Mouse (Mus musculus): ENCODE results near the gene Krba1. TPM values are rescaled to one million over a fixed set of nuclear protein-coding genes. Genes with fewer than 3 reads are reported as not detected.

Gene Krba1
- total and polyA plus RNA-seq, 3 experiments = 4.8 to 8.7 TPM; not detected in 1

GRCm38 (mm10) chr6:48409726-48410343, 14.4 kb downstream of the Krba1 start:
- Histone ChIP-seq H3K36me3 (ENCODE audit: control insufficient read depth in 1 of 2, insufficient read depth in 2 of 2, low read length in 2 of 2) (no peaks in the 10 kb centered on the region), H3K27me3 (ENCODE audit: control insufficient read depth in 1 of 2, insufficient read depth in 2 of 2, low read length in 2 of 2) (no peaks in the 10 kb centered on the region), H3K4me3 (ENCODE audit: control insufficient read depth in 1 of 2, insufficient read depth in 1 of 2, low read depth in 2 of 2, low read length in 2 of 2) (no peak overlapping the region), H3K9me3 (replicated peaks; ENCODE audit: insufficient read depth, low read length) (no peaks in the 10 kb centered on the region), H3K27ac (ENCODE audit: control insufficient read depth, low read depth, low read length) (no peak overlapping the region), H3K79me2 (ENCODE audit: control insufficient read depth, insufficient read depth, low read length, poor library complexity) (no peaks in the 10 kb centered on the region), H3K9ac (ENCODE audit: control insufficient read depth, low read depth, low read length, poor library complexity, severe bottlenecking) (no peak overlapping the region), H3K4me1 (ENCODE audit: control insufficient read depth in 1 of 2, insufficient read depth in 2 of 2, low read length in 2 of 2) (no peaks in the 10 kb centered on the region; a peak in 1 of 4 replicates)
- DNase-seq (ENCODE audit: low read depth, low spot score) = no peak
- no peak for TF ChIP-seq USF1 (IDR thresholded peaks at IDR 0.05; ENCODE audit: low read depth, low read length)
- no peak for TF ChIP-seq CHD2 (IDR thresholded peaks at IDR 0.05; ENCODE audit: low read length)
- no peak for TF ChIP-seq SMC3 (IDR thresholded peaks at IDR 0.05; ENCODE audit: low read depth, low read length)
- TF ChIP-seq POLR2AphosphoS5 (IDR thresholded peaks at IDR 0.05; ENCODE audit: borderline replicate concordance, low read depth, low read length) = no peak
- no peak for TF ChIP-seq MAX (IDR thresholded peaks at IDR 0.05; ENCODE audit: low read length)

- no peak overlapping the region for H3K9ac ChIP-seq (ENCODE audit: control insufficient read depth, low read depth, low read length, poor library complexity, severe bottlenecking)
- TF ChIP-seq HCFC1 (IDR thresholded peaks at IDR 0.05; ENCODE audit: low read depth, low read length) = no peak
- no peak for TF ChIP-seq MYB (IDR thresholded peaks at IDR 0.05; ENCODE audit: low read depth, low read length)
- no peak for TF ChIP-seq EP300 (IDR thresholded peaks at IDR 0.05; ENCODE audit: low read depth in 1 of 2, low read length in 2 of 2)
- no peak for TF ChIP-seq ZMIZ1 (IDR thresholded peaks at IDR 0.05; ENCODE audit: low read depth, low read length)
- TF ChIP-seq SIN3A (IDR thresholded peaks at IDR 0.05; ENCODE audit: low read length) = no peak
- no peak for TF ChIP-seq BHLHE40 (IDR thresholded peaks at IDR 0.05; ENCODE audit: borderline replicate concordance, low read depth, low read length)
- TF ChIP-seq POLR2AphosphoS5 (IDR thresholded peaks at IDR 0.05; ENCODE audit: borderline replicate concordance, low read depth, low read length) = no peak
- TF ChIP-seq GABPA (IDR thresholded peaks at IDR 0.05; ENCODE audit: low read depth, low read length) = no peak
- no peak for TF ChIP-seq ZNF384 (IDR thresholded peaks at IDR 0.05; ENCODE audit: low read depth, low read length)
- TF ChIP-seq TAL1 (IDR thresholded peaks at IDR 0.05; ENCODE audit: low read length) = no peak
- no peak for TF ChIP-seq MEF2A (IDR thresholded peaks at IDR 0.05; ENCODE audit: extremely low read depth, insufficient replicate concordance, low read depth, low read length, poor library complexity, severe bottlenecking)
- no peak for TF ChIP-seq ETS1 (IDR thresholded peaks at IDR 0.05; ENCODE audit: low read depth, low read length)
- TF ChIP-seq KAT2A (conservative IDR thresholded peaks at IDR 0.05; ENCODE audit: low read depth, low read length) = no peak
- TF ChIP-seq MAFK (IDR thresholded peaks at IDR 0.05; ENCODE audit: borderline replicate concordance, low read depth, low read length) = no peak
- no peak for TF ChIP-seq UBTF (IDR thresholded peaks at IDR 0.05; ENCODE audit: borderline replicate concordance, insufficient read depth, low read depth, low read length)
- DNase-seq (ENCODE audit: low read depth, low spot score) = no peak
- H3K27me3 ChIP-seq (ENCODE audit: control insufficient read depth in 1 of 2, insufficient read depth in 2 of 2, low read length in 2 of 2) = no peaks in the 10 kb centered on the region
- H3K4me3 ChIP-seq (ENCODE audit: control insufficient read depth in 1 of 2, insufficient read depth in 1 of 2, low read depth in 2 of 2, low read length in 2 of 2) = no peak overlapping the region
- no peak overlapping the region for H3K27ac ChIP-seq (ENCODE audit: control insufficient read depth, low read depth, low read length)
- no peaks in the 10 kb centered on the region for H3K79me2 ChIP-seq (ENCODE audit: control insufficient read depth, insufficient read depth, low read length, poor library complexity)
- no peaks in the 10 kb centered on the region; a peak in 1 of 4 replicates for H3K4me1 ChIP-seq (ENCODE audit: control insufficient read depth in 1 of 2, insufficient read depth in 2 of 2, low read length in 2 of 2)
- no peaks in the 10 kb centered on the region for H3K36me3 ChIP-seq (ENCODE audit: control insufficient read depth in 1 of 2, insufficient read depth in 2 of 2, low read length in 2 of 2)
- no peaks in the 10 kb centered on the region for H3K9me3 ChIP-seq (replicated peaks; ENCODE audit: insufficient read depth, low read length)
Observed at GRCm38 (mm10) chr6:48410551-48410950, 15.2 kb downstream of the Krba1 start.

Data from MEL (cell line).